Mouse (Mus musculus): ENCODE data around the gene Ssbp2. TPM values are rescaled to one million over a fixed set of nuclear protein-coding genes. Genes with fewer than 3 reads are reported as not detected.

The Ssbp2 gene
- polyA plus RNA-seq, 1 experiment from 2014 or later = 179 TPM

DNA sequence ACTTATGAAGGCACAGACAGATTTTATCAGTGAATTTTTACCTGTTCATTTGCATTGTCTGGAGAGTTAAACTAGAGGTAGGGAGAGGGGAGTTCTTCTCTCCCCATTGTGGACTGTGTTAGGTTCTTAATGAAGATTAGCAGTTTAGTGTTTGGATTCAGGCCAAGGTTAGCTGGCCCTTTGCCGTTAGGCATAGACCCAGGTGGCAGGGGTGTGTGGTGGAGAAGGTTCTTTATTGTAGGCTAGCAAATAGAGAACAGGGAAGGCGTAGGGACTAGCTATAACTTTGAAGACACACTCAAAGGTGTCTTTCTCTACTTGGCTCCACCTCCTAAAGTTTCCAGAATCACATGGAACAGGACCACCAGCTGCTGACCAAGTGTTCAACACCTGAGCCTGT is 11.5 kb downstream of the Ssbp2 start:
- ATAC-seq (replicated peaks; ENCODE audit: low FRiP score) (no peak), DNase-seq (ENCODE audit: low spot score) (no peak)
- Histone ChIP-seq H3K27me3 (ENCODE audit: control insufficient read depth, insufficient read depth, low read length) (no peaks in the 10 kb centered on the region), H3K9me3 (ENCODE audit: control insufficient read depth, low read length) (no peaks in the 10 kb centered on the region), H3K36me3 (ENCODE audit: control insufficient read depth, insufficient read depth, low read length) (no peaks in the 10 kb centered on the region), H3K4me1 (replicated peaks; ENCODE audit: control insufficient read depth, insufficient read depth, low read length) (no peaks in the 10 kb centered on the region), H3K9ac (ENCODE audit: low read length) (no peak overlapping the region), H3K4me3 (ENCODE audit: low read depth, low read length) (no peak overlapping the region), H3K4me2 (ENCODE audit: low read depth, low read length, severe bottlenecking) (no peak overlapping the region), H3K27ac (ENCODE audit: low read depth, low read length) (no peak overlapping the region)
- 73% methylated on average over 2 of the region's 2 CpGs for WGBS

- no peak for ATAC-seq (replicated peaks; ENCODE audit: low FRiP score)
These were observed 11.9 kb downstream of the Ssbp2 start for GRCm38 (mm10) chr13:91471980-91472379.

DNA sequence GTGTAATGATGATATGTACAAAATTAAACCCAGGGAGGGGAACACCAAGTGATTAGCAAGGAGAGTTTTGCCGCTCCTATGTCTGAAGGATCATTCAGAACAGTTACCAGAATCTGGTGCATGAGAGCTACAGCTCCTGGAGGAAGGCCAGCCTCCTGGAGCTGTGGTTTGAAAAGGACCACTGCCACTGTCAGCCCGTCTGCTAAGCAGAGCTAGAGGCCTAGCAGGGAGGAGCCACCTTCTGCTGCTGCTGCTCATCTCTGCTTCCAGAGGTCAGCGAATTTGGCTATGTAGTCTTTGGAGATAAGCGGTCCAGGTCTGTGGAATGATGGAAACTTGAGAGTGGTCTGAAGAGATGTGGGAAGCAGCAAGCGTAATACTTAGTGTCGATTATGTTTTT is 13.4 kb downstream of the Ssbp2 start:
- H3K27me3 ChIP-seq (ENCODE audit: control insufficient read depth, insufficient read depth, low read length) = no peaks in the 10 kb centered on the region
- no peaks in the 10 kb centered on the region for H3K36me3 ChIP-seq (ENCODE audit: control insufficient read depth, insufficient read depth, low read length)
- no peaks in the 10 kb centered on the region for H3K4me1 ChIP-seq (replicated peaks; ENCODE audit: control insufficient read depth, insufficient read depth, low read length)
- no peak overlapping the region for H3K27ac ChIP-seq (ENCODE audit: low read depth, low read length)
- DNase-seq (ENCODE audit: low spot score) = no peak
- ATAC-seq (replicated peaks; ENCODE audit: low FRiP score) = no peak
- WGBS = 77% methylated on average over 6 of the region's 6 CpGs
- H3K9ac ChIP-seq (ENCODE audit: low read length) = no peak overlapping the region
- H3K4me2 ChIP-seq (ENCODE audit: low read depth, low read length, severe bottlenecking) = no peak overlapping the region
- no peak overlapping the region for H3K4me3 ChIP-seq (ENCODE audit: low read depth, low read length)
- no peaks in the 10 kb centered on the region for H3K9me3 ChIP-seq (ENCODE audit: control insufficient read depth, low read length)

More at GRCm38 (mm10) chr13:91471980-91472379, 11.9 kb downstream of the Ssbp2 start:
- Histone ChIP-seq H3K9me3 (ENCODE audit: control insufficient read depth, low read length) (no peaks in the 10 kb centered on the region), H3K27ac (ENCODE audit: low read depth, low read length) (no peak overlapping the region), H3K4me1 (replicated peaks; ENCODE audit: control insufficient read depth, insufficient read depth, low read length) (no peaks in the 10 kb centered on the region), H3K4me2 (ENCODE audit: low read depth, low read length, severe bottlenecking) (no peak overlapping the region), H3K27me3 (ENCODE audit: control insufficient read depth, insufficient read depth, low read length) (no peaks in the 10 kb centered on the region), H3K4me3 (ENCODE audit: low read depth, low read length) (no peak overlapping the region), H3K9ac (ENCODE audit: low read length) (no peak overlapping the region), H3K36me3 (ENCODE audit: control insufficient read depth, insufficient read depth, low read length) (no peaks in the 10 kb centered on the region)
- 89% methylated on average over 2 of the region's 2 CpGs for WGBS
- no peak for DNase-seq (ENCODE audit: low spot score)

- H3K27ac ChIP-seq (ENCODE audit: low read depth, low read length) = no peak overlapping the region
- no peak overlapping the region for H3K9ac ChIP-seq (ENCODE audit: low read length)
- no peak overlapping the region for H3K4me2 ChIP-seq (ENCODE audit: low read depth, low read length, severe bottlenecking)
- H3K9me3 ChIP-seq (ENCODE audit: control insufficient read depth, low read length) = no peaks in the 10 kb centered on the region
- H3K36me3 ChIP-seq (ENCODE audit: control insufficient read depth, insufficient read depth, low read length) = no peaks in the 10 kb centered on the region
- no peaks in the 10 kb centered on the region for H3K4me1 ChIP-seq (replicated peaks; ENCODE audit: control insufficient read depth, insufficient read depth, low read length)
- ATAC-seq (replicated peaks; ENCODE audit: low FRiP score) (no peak), DNase-seq (ENCODE audit: low spot score) (no peak)
- no peak overlapping the region for H3K4me3 ChIP-seq (ENCODE audit: low read depth, low read length)
- WGBS = 59% methylated on average over 1 of the region's 1 CpGs
- H3K27me3 ChIP-seq (ENCODE audit: control insufficient read depth, insufficient read depth, low read length) = no peaks in the 10 kb centered on the region
These were observed 13.9 kb downstream of the Ssbp2 start for GRCm38 (mm10) chr13:91474027-91474426.

- no peak overlapping the region for H3K4me2 ChIP-seq (ENCODE audit: low read depth, low read length, severe bottlenecking)
- no peak overlapping the region for H3K9ac ChIP-seq (ENCODE audit: low read length)
- no peak overlapping the region for H3K4me3 ChIP-seq (ENCODE audit: low read depth, low read length)
- ATAC-seq (replicated peaks; ENCODE audit: low FRiP score) (no peak), DNase-seq (ENCODE audit: low spot score) (no peak)
- no peak overlapping the region for H3K27ac ChIP-seq (ENCODE audit: low read depth, low read length)
- no peaks in the 10 kb centered on the region for H3K36me3 ChIP-seq (ENCODE audit: control insufficient read depth, insufficient read depth, low read length)
- no peaks in the 10 kb centered on the region for H3K4me1 ChIP-seq (replicated peaks; ENCODE audit: control insufficient read depth, insufficient read depth, low read length)
- H3K27me3 ChIP-seq (ENCODE audit: control insufficient read depth, insufficient read depth, low read length) = no peaks in the 10 kb centered on the region
- H3K9me3 ChIP-seq (ENCODE audit: control insufficient read depth, low read length) = no peaks in the 10 kb centered on the region
These were observed 15.8 kb downstream of the Ssbp2 start for GRCm38 (mm10) chr13:91475888-91476287.

GRCm38 (mm10) chr13:91476596-91477100 is 16.6 kb downstream of the Ssbp2 start:
- no peaks in the 10 kb centered on the region for H3K4me1 ChIP-seq (replicated peaks; ENCODE audit: control insufficient read depth, insufficient read depth, low read length)
- no peak overlapping the region for H3K9ac ChIP-seq (ENCODE audit: low read length)
- H3K4me2 ChIP-seq (ENCODE audit: low read depth, low read length, severe bottlenecking) = no peak overlapping the region
- no peaks in the 10 kb centered on the region for H3K27me3 ChIP-seq (ENCODE audit: control insufficient read depth, insufficient read depth, low read length)
- no peak overlapping the region for H3K4me3 ChIP-seq (ENCODE audit: low read depth, low read length)
- ATAC-seq (replicated peaks; ENCODE audit: low FRiP score) = no peak
- 85% methylated on average over 1 of the region's 1 CpGs for WGBS
- H3K36me3 ChIP-seq (ENCODE audit: control insufficient read depth, insufficient read depth, low read length) = no peaks in the 10 kb centered on the region
- no peak for DNase-seq (ENCODE audit: low spot score)
- H3K9me3 ChIP-seq (ENCODE audit: control insufficient read depth, low read length) = no peaks in the 10 kb centered on the region
- no peak overlapping the region for H3K27ac ChIP-seq (ENCODE audit: low read depth, low read length)

DNA sequence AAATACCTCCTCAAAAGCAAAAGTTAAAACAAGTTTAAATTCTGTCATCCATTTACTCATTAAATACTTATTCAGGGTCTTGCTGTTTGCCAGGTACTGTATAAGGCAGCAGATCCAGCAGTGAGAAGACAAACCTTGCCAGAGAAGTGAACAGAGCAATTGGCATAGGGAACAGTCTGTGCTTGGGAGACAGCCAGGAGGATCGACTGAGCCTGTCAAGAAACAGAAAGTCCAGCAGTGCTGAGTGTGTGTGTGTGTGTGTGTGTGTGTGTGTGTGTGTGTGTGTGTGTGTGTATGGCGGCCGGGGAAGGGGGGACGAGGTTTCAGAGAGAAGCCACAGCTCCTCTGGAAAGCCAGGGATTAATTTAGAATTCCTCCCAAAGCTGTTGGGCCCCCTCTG is 17.9 kb downstream of the Ssbp2 start:
- H3K4me2 ChIP-seq (ENCODE audit: low read depth, low read length, severe bottlenecking) = no peak overlapping the region
- H3K4me3 ChIP-seq (ENCODE audit: low read depth, low read length) = no peak overlapping the region
- no peak overlapping the region for H3K9ac ChIP-seq (ENCODE audit: low read length)
- DNase-seq (ENCODE audit: low spot score) (no peak), ATAC-seq (replicated peaks; ENCODE audit: low FRiP score) (no peak)
- no peaks in the 10 kb centered on the region for H3K27me3 ChIP-seq (ENCODE audit: control insufficient read depth, insufficient read depth, low read length)
- H3K9me3 ChIP-seq (ENCODE audit: control insufficient read depth, low read length) = no peaks in the 10 kb centered on the region
- 66% methylated on average over 4 of the region's 4 CpGs for WGBS
- no peak overlapping the region for H3K27ac ChIP-seq (ENCODE audit: low read depth, low read length)
- H3K4me1 ChIP-seq (replicated peaks; ENCODE audit: control insufficient read depth, insufficient read depth, low read length) = no peaks in the 10 kb centered on the region
- no peaks in the 10 kb centered on the region for H3K36me3 ChIP-seq (ENCODE audit: control insufficient read depth, insufficient read depth, low read length)

- H3K27me3 ChIP-seq (ENCODE audit: control insufficient read depth, insufficient read depth, low read length) = no peaks in the 10 kb centered on the region
- H3K4me2 ChIP-seq (ENCODE audit: low read depth, low read length, severe bottlenecking) = no peak overlapping the region
- no peak overlapping the region for H3K9ac ChIP-seq (ENCODE audit: low read length)
- H3K9me3 ChIP-seq (ENCODE audit: control insufficient read depth, low read length) = no peaks in the 10 kb centered on the region
- WGBS = 96% methylated on average over 1 of the region's 1 CpGs
- H3K4me3 ChIP-seq (ENCODE audit: low read depth, low read length) = no peak overlapping the region
- no peak overlapping the region for H3K27ac ChIP-seq (ENCODE audit: low read depth, low read length)
- no peak for ATAC-seq (replicated peaks; ENCODE audit: low FRiP score)
- H3K36me3 ChIP-seq (ENCODE audit: control insufficient read depth, insufficient read depth, low read length) = no peaks in the 10 kb centered on the region
- H3K4me1 ChIP-seq (replicated peaks; ENCODE audit: control insufficient read depth, insufficient read depth, low read length) = no peaks in the 10 kb centered on the region
- no peak for DNase-seq (ENCODE audit: low spot score)
These were observed 24.2 kb downstream of the Ssbp2 start for GRCm38 (mm10) chr13:91484303-91484702.

DNA sequence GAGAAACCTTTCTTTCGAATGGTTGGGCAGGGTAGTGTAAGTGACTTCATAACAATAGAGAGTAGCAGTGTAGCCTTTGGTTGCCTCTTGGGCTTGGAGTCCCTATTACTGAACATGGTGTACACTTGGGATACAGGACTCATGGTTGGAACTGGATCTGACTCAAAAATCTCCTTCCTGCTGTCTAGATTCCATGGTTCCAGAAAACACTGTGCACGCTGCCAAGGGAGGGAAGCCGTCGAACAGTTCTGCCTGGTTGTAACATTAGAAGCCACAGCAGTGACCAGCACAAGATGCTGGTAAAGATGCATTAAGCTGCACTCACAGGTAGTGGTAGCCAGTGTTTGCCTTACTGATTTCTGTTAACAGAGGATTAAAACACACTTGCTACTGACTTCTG is 32.0 kb downstream of the Ssbp2 start:
- 88% methylated on average over 4 of the region's 4 CpGs for WGBS

More for the DNA sequence above, 32.0 kb downstream of the Ssbp2 start:
- Histone ChIP-seq H3K4me3 (ENCODE audit: low read depth, low read length) (no peak overlapping the region), H3K9ac (ENCODE audit: low read length) (no peak overlapping the region), H3K4me2 (ENCODE audit: low read depth, low read length, severe bottlenecking) (no peak overlapping the region), H3K4me1 (replicated peaks; ENCODE audit: control insufficient read depth, insufficient read depth, low read length) (no peaks in the 10 kb centered on the region), H3K27ac (ENCODE audit: low read depth, low read length) (no peak overlapping the region), H3K9me3 (ENCODE audit: control insufficient read depth, low read length) (no peaks in the 10 kb centered on the region), H3K27me3 (ENCODE audit: control insufficient read depth, insufficient read depth, low read length) (no peaks in the 10 kb centered on the region), H3K36me3 (ENCODE audit: control insufficient read depth, insufficient read depth, low read length) (no peaks in the 10 kb centered on the region; the same call in 1 of the 2 replicates)
- ATAC-seq (replicated peaks; ENCODE audit: low FRiP score) (no peak), DNase-seq (ENCODE audit: low spot score) (no peak)

Measured in forebrain, embryonic 11.5 days (tissue).